Comparison of ENCODE assay signal across 14 mouse cellular contexts in genomic region chr9:59231947-59232346, GRCm38 (mm10).
"Had no signal": no experiment of that assay in that cellular context is flagged by ENCODE, and none has a peak within 500 bp of the region (broad histone marks: within the 10 kb centered on the region; RNA-seq: fewer than 3 reads in every experiment).

No protein-coding gene starts in this region.

- H3K27ac ChIP-seq: intestine, embryonic 15.5 days; layer of hippocampus, adult 2 months; liver, embryonic 13.5 days; macrophage; midbrain, embryonic 12.5 days; midbrain, embryonic 15.5 days; neural tube, embryonic 12.5 days; neural tube, embryonic 15.5 days; stomach, postnatal 0 days had no signal

- ATAC-seq: intestine, embryonic 15.5 days; midbrain, embryonic 15.5 days had no signal

- DNase-seq: kidney, adult 11 months; kidney, adult 9 months; kidney, postnatal 25 days; liver, embryonic 13.5 days; right cerebral cortex, postnatal 4 days; thymus, postnatal 25 days had no signal

- H3K9ac ChIP-seq: intestine, embryonic 15.5 days; liver, embryonic 13.5 days; midbrain, embryonic 12.5 days; midbrain, embryonic 15.5 days; neural tube, embryonic 12.5 days; neural tube, embryonic 15.5 days had no signal

- H3K36me3 ChIP-seq: intestine, embryonic 15.5 days; liver, embryonic 13.5 days; midbrain, embryonic 12.5 days; midbrain, embryonic 15.5 days; neural tube, embryonic 12.5 days; neural tube, embryonic 15.5 days had no signal

- H3K9me3 ChIP-seq: intestine, embryonic 15.5 days; liver, embryonic 13.5 days; midbrain, embryonic 12.5 days; midbrain, embryonic 15.5 days; neural tube, embryonic 12.5 days; neural tube, embryonic 15.5 days had no signal

- H3K27me3 ChIP-seq: intestine, embryonic 15.5 days; liver, embryonic 13.5 days; midbrain, embryonic 12.5 days; midbrain, embryonic 15.5 days; neural tube, embryonic 12.5 days; neural tube, embryonic 15.5 days had no signal

- H3K4me3 ChIP-seq: intestine, embryonic 15.5 days; layer of hippocampus, adult 2 months; liver, embryonic 13.5 days; midbrain, embryonic 12.5 days; midbrain, embryonic 15.5 days; neural tube, embryonic 12.5 days; neural tube, embryonic 15.5 days had no signal

- H3K4me1 ChIP-seq: intestine, embryonic 15.5 days; liver, embryonic 13.5 days; midbrain, embryonic 12.5 days; midbrain, embryonic 15.5 days; neural tube, embryonic 12.5 days; neural tube, embryonic 15.5 days had no signal

- H3K4me2 ChIP-seq: intestine, embryonic 15.5 days; liver, embryonic 13.5 days; midbrain, embryonic 12.5 days; midbrain, embryonic 15.5 days; neural tube, embryonic 12.5 days; neural tube, embryonic 15.5 days had no signal
